Mouse (Mus musculus) MN1 (cell line): ENCODE data around the gene Dbx1.
A peak's percentile ranks its signal among the peaks of the same experiment; 100 is the strongest.

Experiments
- DNase-seq: peaks from one replicate; pipeline ENCODE4 v3.0.0-alpha.2; 2016; ENCODE audit warnings: low spot score

Gene Dbx1

DNA sequence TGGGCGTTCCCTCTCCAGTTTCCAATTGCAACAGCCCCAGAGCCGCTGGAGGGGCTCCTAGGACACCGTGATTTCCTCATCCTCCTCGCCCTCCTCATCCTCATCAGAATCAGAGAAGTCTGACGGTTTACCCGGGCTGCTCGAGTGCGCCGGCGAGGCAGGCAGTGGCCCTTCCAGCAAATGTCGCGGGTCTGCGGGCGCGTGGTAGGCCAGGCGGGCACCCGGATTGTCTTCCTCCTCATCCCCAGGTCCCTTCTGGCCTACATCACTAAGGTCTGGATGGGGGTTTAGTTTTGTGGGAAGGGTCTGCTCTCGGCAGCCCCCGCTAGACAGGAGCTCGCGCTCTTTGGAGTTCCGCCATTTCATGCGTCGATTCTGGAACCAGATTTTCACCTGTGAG, 4.3 kb downstream of the Dbx1 start:
- no peak for DNase-seq

DNA sequence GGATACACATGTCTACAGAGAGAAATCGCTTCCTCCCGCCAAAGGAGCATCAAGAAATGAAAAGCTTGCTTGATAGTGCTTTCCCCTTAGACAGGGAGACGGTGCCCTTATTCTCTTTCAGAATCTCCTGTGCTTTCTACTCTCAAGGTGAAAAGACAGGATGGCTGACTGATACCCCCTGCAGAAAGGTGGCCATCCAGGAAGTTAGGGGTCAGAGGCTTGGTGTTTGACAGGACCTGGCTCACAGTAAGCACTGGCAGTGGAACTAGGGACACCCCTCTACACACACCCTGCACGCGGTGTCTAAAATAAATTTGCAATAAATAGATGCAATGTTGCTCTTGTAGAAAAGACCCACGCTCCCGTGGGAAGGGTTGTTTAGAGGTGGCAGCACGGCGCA, 4.8 kb downstream of the Dbx1 start:
- DNase-seq: no peak

- DNase-seq: no peak
Measured at GRCm38 (mm10) chr7:49620160-49620559, 16.5 kb downstream of the Dbx1 start.

- no peak for DNase-seq
Measured at GRCm38 (mm10) chr7:49617087-49617486, 19.6 kb downstream of the Dbx1 start.

DNA sequence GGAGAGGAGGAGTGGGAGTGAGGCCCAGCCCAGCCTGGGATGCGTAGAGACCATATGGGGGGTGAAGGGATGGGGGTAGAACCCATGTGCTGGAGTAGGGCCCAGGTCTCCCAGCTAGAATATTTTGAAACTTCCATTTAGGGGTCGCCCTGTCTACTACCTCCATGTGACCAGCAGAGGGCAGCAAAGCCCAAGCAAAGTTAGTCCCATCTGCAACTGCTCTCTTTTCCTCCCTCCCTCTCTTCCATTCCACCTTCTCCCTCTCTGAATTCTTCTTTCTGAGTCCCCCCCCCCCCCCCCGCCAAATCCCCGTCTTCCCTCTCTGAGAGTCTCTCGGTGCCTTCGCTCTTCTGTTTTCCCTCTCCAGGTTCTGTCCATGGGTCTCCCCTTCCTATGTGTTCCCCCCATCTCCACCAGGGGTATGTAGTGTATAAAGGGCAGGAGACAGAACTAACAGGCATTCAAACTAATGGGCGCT, 20.4 kb downstream of the Dbx1 start:
- DNase-seq: peak; percentile 31

- no peak for DNase-seq
Measured at GRCm38 (mm10) chr7:49604965-49605795, 31.5 kb downstream of the Dbx1 start.

GRCm38 (mm10) chr7:49604244-49604643, 32.4 kb downstream of the Dbx1 start:
- no peak for DNase-seq

DNA sequence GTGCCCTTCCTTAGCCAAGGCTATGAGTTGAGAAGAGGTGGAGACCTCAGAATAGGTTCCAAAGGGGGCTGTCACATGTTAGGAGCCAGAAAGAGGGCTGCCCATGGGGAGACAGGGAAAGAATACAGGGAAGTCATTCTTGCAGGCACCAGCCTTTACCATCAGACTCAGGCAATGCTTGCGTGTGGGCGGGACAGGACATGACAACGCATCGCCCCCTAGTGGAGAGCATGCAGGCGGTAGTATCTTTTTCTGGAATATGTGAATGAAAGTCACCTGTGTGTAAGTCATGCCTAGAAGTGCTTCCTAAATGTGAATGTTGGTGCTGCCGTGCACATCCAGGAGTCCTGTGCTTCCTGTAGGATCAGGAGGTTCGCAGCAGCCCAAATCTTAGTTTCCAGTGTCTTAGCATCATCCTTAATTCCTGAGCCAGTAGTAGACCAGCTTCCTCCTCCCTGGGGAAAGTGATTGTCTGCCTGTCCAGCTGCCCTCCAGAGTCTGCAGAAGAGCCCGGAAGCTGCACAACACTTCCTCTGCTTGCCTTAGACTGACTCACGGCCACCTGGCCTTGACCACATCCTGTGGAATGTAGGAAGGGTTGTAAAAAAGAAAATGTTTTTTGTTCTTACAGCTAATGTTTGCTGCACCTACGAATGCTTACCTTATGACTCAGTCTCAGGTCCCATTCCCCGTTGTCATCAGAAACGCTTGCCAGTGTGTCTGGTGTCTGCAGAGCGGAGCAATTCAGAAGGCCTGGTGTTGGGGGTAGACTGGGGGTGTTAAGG, 35.3 kb downstream of the Dbx1 start:
- no peak for DNase-seq

- no peak for DNase-seq
Measured at GRCm38 (mm10) chr7:49599950-49600349, 36.7 kb downstream of the Dbx1 start.

GRCm38 (mm10) chr7:49598225-49598624, 38.4 kb downstream of the Dbx1 start:
- DNase-seq: no peak

- no peak for DNase-seq
Measured at GRCm38 (mm10) chr7:49597776-49598175, 38.9 kb downstream of the Dbx1 start.

DNA sequence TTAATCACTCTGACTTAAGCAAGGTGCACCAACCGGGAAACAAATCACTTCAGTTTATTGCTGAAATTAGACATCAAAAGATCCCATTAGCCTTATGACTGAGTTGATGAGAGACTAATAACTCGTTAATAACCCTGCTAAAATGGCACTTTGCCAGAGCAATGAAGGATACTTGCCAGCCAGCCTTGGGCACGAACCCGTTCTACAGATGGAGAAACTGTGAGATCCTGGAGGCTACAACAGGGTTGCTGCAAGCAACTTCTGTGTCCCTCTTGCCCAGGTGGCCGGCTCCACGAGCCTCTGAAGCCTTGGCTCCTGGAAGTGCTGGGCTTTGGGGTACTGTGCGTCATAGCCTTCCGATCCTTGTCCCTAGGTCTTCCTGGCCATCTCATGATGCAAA, 47.0 kb downstream of the Dbx1 start:
- DNase-seq: no peak

- DNase-seq: no peak
Measured at GRCm38 (mm10) chr7:49586530-49587120, 50.0 kb downstream of the Dbx1 start.

DNA sequence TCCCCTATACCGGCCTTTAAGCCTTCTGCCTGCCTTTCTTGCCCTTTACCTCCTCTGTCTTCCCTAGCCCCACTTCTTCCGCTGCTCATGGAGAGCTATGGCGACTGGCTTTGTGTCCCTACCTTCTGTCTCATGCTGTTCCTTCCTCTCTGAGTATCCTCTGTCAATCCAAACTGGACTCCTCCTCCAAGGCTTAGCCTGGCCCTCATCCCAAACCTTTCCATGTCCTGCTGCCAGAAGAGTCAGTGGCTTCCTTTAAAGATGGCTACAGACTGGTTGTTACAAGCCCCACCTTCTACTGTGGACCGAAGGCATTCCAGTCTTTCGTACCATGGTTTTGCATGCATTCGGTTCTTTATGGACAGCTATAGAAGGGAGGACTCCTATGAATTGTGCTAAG, 53.5 kb downstream of the Dbx1 start:
- DNase-seq: no peak

DNA sequence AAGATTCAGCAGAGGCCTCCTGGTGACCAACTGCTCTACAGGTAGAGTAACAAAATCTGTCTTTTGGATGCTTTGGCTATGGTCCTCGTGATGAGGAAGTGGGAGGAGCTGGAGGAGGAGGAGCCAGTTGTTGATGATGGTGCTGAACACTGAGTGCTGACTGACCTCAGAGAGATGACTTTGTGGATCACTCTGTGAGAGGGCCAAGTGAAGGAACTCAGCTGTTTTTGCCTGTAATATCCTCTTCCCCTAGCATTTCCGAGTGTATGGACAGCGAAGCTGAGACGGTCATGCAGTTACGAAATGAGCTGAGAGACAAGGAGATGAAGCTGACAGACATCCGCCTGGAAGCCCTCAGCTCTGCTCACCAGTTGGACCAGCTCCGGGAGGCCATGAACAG, 54.1 kb downstream of the Dbx1 start:
- no peak for DNase-seq

GRCm38 (mm10) chr7:49581951-49582350, 54.7 kb downstream of the Dbx1 start:
- no peak for DNase-seq
